Mouse (Mus musculus): ENCODE measurements around the gene Gdf1. TPM values are rescaled to one million over a fixed set of nuclear protein-coding genes. Genes with fewer than 3 reads are reported as not detected.
A peak's percentile ranks its signal among the peaks of the same experiment; 100 is the strongest.

Gdf1 gene
- total and polyA plus RNA-seq, 2 experiments from 2014 or later, result 5.3 to 6.0 TPM

DNA sequence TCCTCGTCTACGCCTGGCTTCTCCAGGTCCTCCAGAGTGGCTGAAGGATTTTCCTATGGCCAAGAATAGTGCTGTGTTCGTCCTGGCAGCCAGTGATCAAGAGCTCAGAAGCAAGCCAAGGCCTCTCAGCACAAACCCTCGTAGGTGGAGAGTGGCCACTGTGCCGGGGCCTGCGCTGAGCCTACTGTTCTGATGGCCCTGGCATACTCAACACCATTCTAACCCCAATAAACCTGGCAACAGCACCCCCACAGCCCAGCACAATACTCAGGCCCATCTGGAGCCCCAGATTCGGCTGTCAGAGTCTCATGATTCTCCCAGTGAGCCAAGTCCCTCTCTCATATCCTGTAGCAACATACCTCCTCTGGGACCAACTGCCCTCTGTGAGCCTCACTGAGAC lies 11.0 kb downstream of the Gdf1 start:
- Histone ChIP-seq H3K4me2 (ENCODE audit: low read depth, low read length) (no peak overlapping the region), H3K9ac (replicated peaks; ENCODE audit: low read length) (no peak overlapping the region), H3K4me1 (ENCODE audit: insufficient read depth, low read length) (no peaks in the 10 kb centered on the region), H3K9me3 (ENCODE audit: low read length) (no peaks in the 10 kb centered on the region), H3K27me3 (ENCODE audit: insufficient read depth, low read length) (no peaks in the 10 kb centered on the region), H3K36me3 (ENCODE audit: insufficient read depth, low read length) (peaks cover 65% of the 10 kb centered on the region), H3K4me3 (ENCODE audit: low read length) (no peak overlapping the region), H3K27ac (no peak overlapping the region)
- 82% methylated on average over 7 of the region's 7 CpGs for WGBS
- DNase-seq (ENCODE audit: low spot score) (no peak), ATAC-seq (no peak)
- no peak for TF ChIP-seq CTCF (IDR thresholded peaks at IDR 0.05; ENCODE audit: low read depth)

DNA sequence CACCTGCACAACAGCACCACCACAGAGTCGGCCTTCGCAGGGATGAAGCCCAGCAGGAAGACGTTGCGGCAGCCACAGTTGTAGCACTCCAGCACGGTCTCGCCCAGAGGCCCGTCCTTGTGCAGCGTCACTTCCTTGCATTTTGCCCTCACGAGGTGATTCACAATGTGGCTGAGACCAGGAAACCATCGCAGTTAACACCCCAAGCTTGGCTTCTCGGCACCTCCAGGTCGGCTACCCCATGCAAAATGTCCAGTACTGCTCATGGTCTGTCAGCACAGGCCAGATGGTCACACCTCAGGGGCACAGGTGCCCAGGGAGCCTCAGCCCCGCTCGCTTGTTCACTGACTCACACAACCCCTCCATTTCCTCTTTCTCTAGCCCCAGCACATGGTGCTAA lies 12.4 kb downstream of the Gdf1 start:
- no peak for TF ChIP-seq CTCF (IDR thresholded peaks at IDR 0.05; ENCODE audit: low read depth)

DNA sequence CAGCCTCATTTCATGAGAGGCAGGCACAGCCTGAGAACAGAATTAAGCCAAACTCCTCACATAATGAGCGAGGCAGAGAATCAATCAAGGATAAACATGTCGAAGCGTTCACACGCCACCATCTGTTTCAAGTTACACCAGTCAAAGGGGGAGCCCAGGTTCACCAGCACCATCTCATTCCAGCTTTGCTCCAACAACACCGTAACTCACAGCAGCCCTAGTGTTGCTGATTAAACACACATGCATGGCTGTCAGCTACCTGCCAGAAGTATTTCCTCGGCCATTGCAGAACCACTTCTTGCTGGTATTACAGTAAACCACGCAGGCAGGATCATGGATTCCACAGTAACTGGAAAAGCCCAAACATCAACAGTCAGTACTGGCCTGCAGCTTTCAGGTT lies 13.5 kb downstream of the Gdf1 start:
- 69% methylated on average over 7 of the region's 7 CpGs for WGBS
- no peak for TF ChIP-seq CTCF (IDR thresholded peaks at IDR 0.05; ENCODE audit: low read depth)
- no peak for DNase-seq (ENCODE audit: low spot score)
- no peak for ATAC-seq
- no peaks in the 10 kb centered on the region for H3K9me3 ChIP-seq (ENCODE audit: low read length)
- H3K4me1 ChIP-seq (ENCODE audit: insufficient read depth, low read length), result no peaks in the 10 kb centered on the region
- H3K4me2 ChIP-seq (ENCODE audit: low read depth, low read length), result no peak overlapping the region
- peaks cover 41% of the 10 kb centered on the region for H3K36me3 ChIP-seq (ENCODE audit: insufficient read depth, low read length)
- H3K27me3 ChIP-seq (ENCODE audit: insufficient read depth, low read length), result no peaks in the 10 kb centered on the region
- H3K4me3 ChIP-seq (ENCODE audit: low read length), result no peak overlapping the region
- H3K9ac ChIP-seq (replicated peaks; ENCODE audit: low read length), result no peak overlapping the region
- no peak overlapping the region for H3K27ac ChIP-seq

More for the DNA sequence above, 12.4 kb downstream of the Gdf1 start:
- ATAC-seq (no peak), DNase-seq (ENCODE audit: low spot score) (no peak)
- Histone ChIP-seq H3K4me1 (ENCODE audit: insufficient read depth, low read length) (no peaks in the 10 kb centered on the region), H3K9me3 (ENCODE audit: low read length) (no peaks in the 10 kb centered on the region), H3K36me3 (ENCODE audit: insufficient read depth, low read length) (peaks cover 51% of the 10 kb centered on the region), H3K4me2 (ENCODE audit: low read depth, low read length) (no peak overlapping the region), H3K27me3 (ENCODE audit: insufficient read depth, low read length) (no peaks in the 10 kb centered on the region), H3K27ac (no peak overlapping the region), H3K4me3 (ENCODE audit: low read length) (no peak overlapping the region), H3K9ac (replicated peaks; ENCODE audit: low read length) (no peak overlapping the region)
- WGBS, result 86% methylated on average over 14 of the region's 14 CpGs

DNA sequence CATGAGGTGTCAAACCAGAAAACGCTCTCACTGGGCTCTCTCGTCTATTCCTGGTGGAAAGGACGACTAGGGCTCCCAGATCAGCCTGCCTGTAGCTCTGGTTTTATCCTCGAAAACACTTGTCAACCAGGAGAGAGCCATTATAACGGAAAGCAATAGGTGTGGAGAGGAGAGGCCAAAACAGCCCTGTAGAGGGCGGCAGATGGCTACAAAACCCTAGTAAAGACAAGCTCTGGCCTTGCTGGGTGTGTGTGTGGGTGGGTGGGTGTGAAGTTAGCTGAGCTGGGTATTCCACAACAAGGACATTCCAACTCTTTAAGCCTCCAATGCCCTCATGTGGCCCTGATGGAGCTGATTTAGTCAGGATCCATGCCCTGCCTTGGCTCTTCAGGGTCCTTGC lies 14.1 kb downstream of the Gdf1 start:
- Histone ChIP-seq H3K27ac (no peak overlapping the region), H3K4me3 (ENCODE audit: low read length) (no peak overlapping the region), H3K27me3 (ENCODE audit: insufficient read depth, low read length) (no peaks in the 10 kb centered on the region), H3K4me1 (ENCODE audit: insufficient read depth, low read length) (no peaks in the 10 kb centered on the region), H3K4me2 (ENCODE audit: low read depth, low read length) (no peak overlapping the region), H3K36me3 (ENCODE audit: insufficient read depth, low read length) (peaks cover 35% of the 10 kb centered on the region), H3K9ac (replicated peaks; ENCODE audit: low read length) (no peak overlapping the region), H3K9me3 (ENCODE audit: low read length) (no peaks in the 10 kb centered on the region)
- peak; percentile 68; the same call in 1 of the 2 replicates for ATAC-seq
- DNase-seq (ENCODE audit: low spot score), result peak; percentile 75
- WGBS, result 53% methylated on average over 6 of the region's 6 CpGs
- peak; percentile 80 for TF ChIP-seq CTCF (IDR thresholded peaks at IDR 0.05; ENCODE audit: low read depth)

DNA sequence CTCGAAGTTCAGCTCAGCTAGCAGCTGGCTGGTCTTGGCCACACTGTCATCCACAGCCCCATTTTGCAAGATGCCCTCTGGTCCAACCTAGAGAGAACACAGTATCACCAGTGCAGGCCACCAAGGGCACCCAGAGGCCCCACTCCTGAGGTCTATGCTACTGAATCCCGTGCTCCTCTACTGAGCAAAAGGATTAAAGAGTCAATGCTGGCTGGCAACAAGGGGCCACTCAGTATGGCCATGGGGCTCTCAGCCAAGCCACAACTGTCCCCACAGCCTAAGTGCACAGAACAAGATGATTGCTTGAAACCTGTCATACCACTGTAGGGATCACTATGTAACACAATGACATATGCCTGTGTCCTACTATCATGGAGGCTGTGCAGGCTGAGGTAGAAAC lies 14.7 kb downstream of the Gdf1 start:
- no peak for TF ChIP-seq CTCF (IDR thresholded peaks at IDR 0.05; ENCODE audit: low read depth)
- 85% methylated on average over 2 of the region's 2 CpGs for WGBS
- no peak overlapping the region for H3K4me2 ChIP-seq (ENCODE audit: low read depth, low read length)
- no peak overlapping the region for H3K9ac ChIP-seq (replicated peaks; ENCODE audit: low read length)
- H3K4me1 ChIP-seq (ENCODE audit: insufficient read depth, low read length), result no peaks in the 10 kb centered on the region
- no peak overlapping the region for H3K27ac ChIP-seq
- no peaks in the 10 kb centered on the region for H3K27me3 ChIP-seq (ENCODE audit: insufficient read depth, low read length)
- H3K9me3 ChIP-seq (ENCODE audit: low read length), result no peaks in the 10 kb centered on the region
- DNase-seq (ENCODE audit: low spot score) (no peak), ATAC-seq (no peak)
- peaks cover 34% of the 10 kb centered on the region for H3K36me3 ChIP-seq (ENCODE audit: insufficient read depth, low read length)
- no peak overlapping the region for H3K4me3 ChIP-seq (ENCODE audit: low read length)

DNA sequence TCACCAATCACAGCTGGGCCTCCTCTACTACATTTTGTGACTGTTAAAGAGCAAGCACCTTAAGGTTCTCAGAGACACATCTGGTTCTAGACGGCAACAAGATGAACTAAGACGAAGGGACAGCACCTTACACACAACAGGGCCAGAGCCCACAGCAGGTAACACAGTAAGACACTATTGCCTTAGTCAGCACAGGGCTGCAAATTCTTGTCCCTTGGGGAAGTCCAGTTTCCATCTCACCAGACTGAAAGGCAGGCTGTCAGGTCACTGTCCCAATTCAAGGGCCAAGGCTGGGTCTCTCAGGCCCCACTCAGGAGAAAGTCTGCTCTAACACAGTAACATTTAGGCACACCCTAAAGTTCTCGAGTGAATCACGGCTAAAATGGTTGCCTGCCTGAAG lies 17.8 kb downstream of the Gdf1 start:
- Histone ChIP-seq H3K4me1 (ENCODE audit: insufficient read depth, low read length) (peaks cover 17% of the 10 kb centered on the region), H3K4me3 (ENCODE audit: low read length) (no peak overlapping the region), H3K9ac (replicated peaks; ENCODE audit: low read length) (no peak overlapping the region), H3K9me3 (ENCODE audit: low read length) (no peaks in the 10 kb centered on the region), H3K36me3 (ENCODE audit: insufficient read depth, low read length) (peaks cover 6% of the 10 kb centered on the region; the same call in 1 of the 2 replicates), H3K27ac (no peak overlapping the region), H3K27me3 (ENCODE audit: insufficient read depth, low read length) (no peaks in the 10 kb centered on the region), H3K4me2 (ENCODE audit: low read depth, low read length) (no peak overlapping the region)
- ATAC-seq (no peak), DNase-seq (ENCODE audit: low spot score) (no peak)
- whole genome bisulfite sequencing, result 83% methylated on average over 4 of the region's 4 CpGs
- no peak for TF ChIP-seq CTCF (IDR thresholded peaks at IDR 0.05; ENCODE audit: low read depth)

DNA sequence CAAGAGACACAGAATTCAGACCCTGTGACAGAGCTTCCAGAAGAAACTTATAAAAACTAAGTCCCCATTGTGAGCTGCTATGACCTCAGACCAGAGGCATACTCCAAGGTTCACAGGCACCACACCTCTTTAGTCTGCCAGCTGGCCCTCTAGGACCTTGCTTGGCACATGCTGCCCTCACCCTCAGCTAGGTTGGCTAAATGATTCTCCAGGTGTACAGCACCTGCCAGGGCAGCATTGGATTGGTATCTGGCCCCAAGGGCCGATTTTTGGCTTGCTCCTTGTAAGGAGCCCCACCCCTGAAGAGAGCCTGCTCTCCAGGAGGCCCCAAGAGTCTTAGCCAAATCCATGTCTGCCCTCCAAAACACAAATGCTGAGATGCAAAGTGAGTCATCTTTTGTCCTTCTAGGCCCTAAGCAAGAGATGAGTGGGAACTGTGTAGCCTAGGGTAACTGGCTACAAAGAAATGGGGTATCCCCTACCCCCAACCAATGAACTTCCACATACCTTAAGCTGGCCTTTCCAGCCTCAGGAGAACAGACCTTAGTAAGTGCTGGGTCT lies 18.3 kb downstream of the Gdf1 start:
- H3K9me3 ChIP-seq (ENCODE audit: low read length), result no peaks in the 10 kb centered on the region
- DNase-seq (ENCODE audit: low spot score), result no peak
- no peak for ATAC-seq
- H3K36me3 ChIP-seq (ENCODE audit: insufficient read depth, low read length), result 0 out of 2 replicates have a peak, but pooled peaks cover 5% of the 10 kb centered on the region
- H3K9ac ChIP-seq (replicated peaks; ENCODE audit: low read length), result peak overlapping the region; percentile 21; the same call in 1 of the 2 replicates
- H3K4me2 ChIP-seq (ENCODE audit: low read depth, low read length), result no peak overlapping the region
- H3K4me3 ChIP-seq (ENCODE audit: low read length), result no peak overlapping the region
- no peak for TF ChIP-seq CTCF (IDR thresholded peaks at IDR 0.05; ENCODE audit: low read depth)
- no peaks in the 10 kb centered on the region for H3K27me3 ChIP-seq (ENCODE audit: insufficient read depth, low read length)
- WGBS, result 58% methylated on average over 1 of the region's 1 CpGs
- no peak overlapping the region for H3K27ac ChIP-seq
- peaks cover 17% of the 10 kb centered on the region for H3K4me1 ChIP-seq (ENCODE audit: insufficient read depth, low read length)

Data from hindbrain, postnatal 0 days (tissue).